Mouse (Mus musculus): ENCODE measurements around the gene Tmem209. TPM values are rescaled to one million over a fixed set of nuclear protein-coding genes. Genes with fewer than 3 reads are reported as not detected.

Tmem209 gene
- total RNA-seq (2014; rRNA removed) (35.3 and 50.0 TPM in 2 replicates), polyA plus RNA-seq (2015; fragmentation: Nextera tagmentation; extraction: Ambion mirVana) (23.2 and 25.0 TPM in 2 replicates)

- Histone ChIP-seq H3K4me2 (ENCODE audit: low read depth, low read length) (peak within 1 kb of the TSS; percentile 93), H3K9ac (replicated peaks; ENCODE audit: low read length) (peak within 1 kb of the TSS; percentile 75), H3K27me3 (ENCODE audit: insufficient read depth, low read length) (no peaks in the 10 kb centered on the region), H3K27ac (peak within 1 kb of the TSS; percentile 95), H3K4me3 (ENCODE audit: low read length) (peak within 1 kb of the TSS; percentile 64), H3K9me3 (ENCODE audit: low read length) (no peaks in the 10 kb centered on the region), H3K4me1 (ENCODE audit: insufficient read depth, low read length) (peaks cover 7% of the 10 kb centered on the region; the same call in 1 of the 2 replicates), H3K36me3 (ENCODE audit: insufficient read depth, low read length) (0 out of 2 replicates have a peak, but pooled peaks cover 7% of the 10 kb centered on the region)
- DNase-seq (ENCODE audit: low spot score) (peak; percentile 99), ATAC-seq (peak; percentile 99)
- TF ChIP-seq CTCF (IDR thresholded peaks at IDR 0.05; ENCODE audit: low read depth) = no peak
- under 1% methylated on average over 37 of the region's 37 CpGs for WGBS
These were observed at the start of gene Tmem209, which contains the start of gene Ssmem1 for GRCm38 (mm10) chr6:30509265-30510239. TSS of gene Tmem209 (minus strand) at chr6:30509783. TSS of gene Ssmem1 (plus strand) at chr6:30509849.

GRCm38 (mm10) chr6:30556080-30556479, 46.5 kb upstream of the Tmem209 start:
- ATAC-seq (no peak), DNase-seq (ENCODE audit: low spot score) (no peak)
- Histone ChIP-seq H3K4me1 (ENCODE audit: insufficient read depth, low read length) (peaks cover 4% of the 10 kb centered on the region; the same call in 1 of the 2 replicates), H3K9ac (replicated peaks; ENCODE audit: low read length) (no peak overlapping the region), H3K27me3 (ENCODE audit: insufficient read depth, low read length) (no peaks in the 10 kb centered on the region), H3K9me3 (ENCODE audit: low read length) (no peaks in the 10 kb centered on the region), H3K4me3 (ENCODE audit: low read length) (no peak overlapping the region), H3K36me3 (ENCODE audit: insufficient read depth, low read length) (no peaks in the 10 kb centered on the region), H3K4me2 (ENCODE audit: low read depth, low read length) (no peak overlapping the region), H3K27ac (no peak overlapping the region)
- under 1% methylated on average over 5 of the region's 9 CpGs for WGBS
- TF ChIP-seq CTCF (IDR thresholded peaks at IDR 0.05; ENCODE audit: low read depth) = no peak

GRCm38 (mm10) chr6:30554621-30555170, 45.1 kb upstream of the Tmem209 start:
- Histone ChIP-seq H3K4me3 (ENCODE audit: low read length) (no peak overlapping the region), H3K36me3 (ENCODE audit: insufficient read depth, low read length) (no peaks in the 10 kb centered on the region), H3K4me1 (ENCODE audit: insufficient read depth, low read length) (peaks cover 4% of the 10 kb centered on the region; the same call in 1 of the 2 replicates), H3K4me2 (ENCODE audit: low read depth, low read length) (no peak overlapping the region), H3K9ac (replicated peaks; ENCODE audit: low read length) (no peak overlapping the region), H3K9me3 (ENCODE audit: low read length) (no peaks in the 10 kb centered on the region), H3K27ac (no peak overlapping the region), H3K27me3 (ENCODE audit: insufficient read depth, low read length) (no peaks in the 10 kb centered on the region)
- ATAC-seq (no peak), DNase-seq (ENCODE audit: low spot score) (no peak)
- WGBS = 84% methylated on average over 5 of the region's 5 CpGs
- TF ChIP-seq CTCF (IDR thresholded peaks at IDR 0.05; ENCODE audit: low read depth) = no peak

- DNase-seq (ENCODE audit: low spot score) (no peak), ATAC-seq (no peak)
- H3K27me3 ChIP-seq (ENCODE audit: insufficient read depth, low read length) = no peaks in the 10 kb centered on the region
These were observed 44.5 kb upstream of the Tmem209 start for GRCm38 (mm10) chr6:30554092-30554491.

GRCm38 (mm10) chr6:30553381-30554010, 43.9 kb upstream of the Tmem209 start:
- no peaks in the 10 kb centered on the region for H3K9me3 ChIP-seq (ENCODE audit: low read length)
- no peak overlapping the region for H3K4me3 ChIP-seq (ENCODE audit: low read length)
- TF ChIP-seq CTCF (IDR thresholded peaks at IDR 0.05; ENCODE audit: low read depth) = no peak

More at GRCm38 (mm10) chr6:30554092-30554491, 44.5 kb upstream of the Tmem209 start:
- Histone ChIP-seq H3K4me2 (ENCODE audit: low read depth, low read length) (no peak overlapping the region), H3K4me1 (ENCODE audit: insufficient read depth, low read length) (peaks cover 4% of the 10 kb centered on the region; the same call in 1 of the 2 replicates), H3K9me3 (ENCODE audit: low read length) (no peaks in the 10 kb centered on the region), H3K9ac (replicated peaks; ENCODE audit: low read length) (no peak overlapping the region), H3K36me3 (ENCODE audit: insufficient read depth, low read length) (no peaks in the 10 kb centered on the region), H3K27ac (no peak overlapping the region), H3K4me3 (ENCODE audit: low read length) (no peak overlapping the region)
- no peak for TF ChIP-seq CTCF (IDR thresholded peaks at IDR 0.05; ENCODE audit: low read depth)
- WGBS = 89% methylated on average over 5 of the region's 5 CpGs

GRCm38 (mm10) chr6:30552628-30553027, 43.0 kb upstream of the Tmem209 start:
- H3K36me3 ChIP-seq (ENCODE audit: insufficient read depth, low read length) = no peaks in the 10 kb centered on the region
- WGBS = 42% methylated on average over 6 of the region's 6 CpGs
- H3K9ac ChIP-seq (replicated peaks; ENCODE audit: low read length) = peak overlapping the region; percentile 43; the same call in 1 of the 2 replicates
- ATAC-seq (peak; percentile 15; the same call in 1 of the 2 replicates), DNase-seq (ENCODE audit: low spot score) (no peak)
- H3K4me1 ChIP-seq (ENCODE audit: insufficient read depth, low read length) = peaks cover 7% of the 10 kb centered on the region
- peak overlapping the region; percentile 54 for H3K4me2 ChIP-seq (ENCODE audit: low read depth, low read length)
- H3K9me3 ChIP-seq (ENCODE audit: low read length) = no peaks in the 10 kb centered on the region
- TF ChIP-seq CTCF (IDR thresholded peaks at IDR 0.05; ENCODE audit: low read depth) = no peak
- H3K27me3 ChIP-seq (ENCODE audit: insufficient read depth, low read length) = no peaks in the 10 kb centered on the region
- no peak overlapping the region for H3K4me3 ChIP-seq (ENCODE audit: low read length)
- H3K27ac ChIP-seq = no peak overlapping the region; the same call in 1 of the 2 replicates

More at GRCm38 (mm10) chr6:30553381-30554010, 43.9 kb upstream of the Tmem209 start:
- WGBS = 67% methylated on average over 7 of the region's 7 CpGs
- no peak overlapping the region for H3K9ac ChIP-seq (replicated peaks; ENCODE audit: low read length)
- no peaks in the 10 kb centered on the region for H3K27me3 ChIP-seq (ENCODE audit: insufficient read depth, low read length)
- DNase-seq (ENCODE audit: low spot score) (no peak), ATAC-seq (no peak)
- H3K4me2 ChIP-seq (ENCODE audit: low read depth, low read length) = no peak overlapping the region
- peaks cover 5% of the 10 kb centered on the region for H3K4me1 ChIP-seq (ENCODE audit: insufficient read depth, low read length)
- no peak overlapping the region for H3K27ac ChIP-seq
- no peaks in the 10 kb centered on the region for H3K36me3 ChIP-seq (ENCODE audit: insufficient read depth, low read length)
